Mouse (Mus musculus): ENCODE measurements around the gene Dock2. TPM values are rescaled to one million over a fixed set of nuclear protein-coding genes. Genes with fewer than 3 reads are reported as not detected.

Dock2 gene
- polyA plus RNA-seq, 1 experiment from 2014 or later, result 0.43 TPM

DNA sequence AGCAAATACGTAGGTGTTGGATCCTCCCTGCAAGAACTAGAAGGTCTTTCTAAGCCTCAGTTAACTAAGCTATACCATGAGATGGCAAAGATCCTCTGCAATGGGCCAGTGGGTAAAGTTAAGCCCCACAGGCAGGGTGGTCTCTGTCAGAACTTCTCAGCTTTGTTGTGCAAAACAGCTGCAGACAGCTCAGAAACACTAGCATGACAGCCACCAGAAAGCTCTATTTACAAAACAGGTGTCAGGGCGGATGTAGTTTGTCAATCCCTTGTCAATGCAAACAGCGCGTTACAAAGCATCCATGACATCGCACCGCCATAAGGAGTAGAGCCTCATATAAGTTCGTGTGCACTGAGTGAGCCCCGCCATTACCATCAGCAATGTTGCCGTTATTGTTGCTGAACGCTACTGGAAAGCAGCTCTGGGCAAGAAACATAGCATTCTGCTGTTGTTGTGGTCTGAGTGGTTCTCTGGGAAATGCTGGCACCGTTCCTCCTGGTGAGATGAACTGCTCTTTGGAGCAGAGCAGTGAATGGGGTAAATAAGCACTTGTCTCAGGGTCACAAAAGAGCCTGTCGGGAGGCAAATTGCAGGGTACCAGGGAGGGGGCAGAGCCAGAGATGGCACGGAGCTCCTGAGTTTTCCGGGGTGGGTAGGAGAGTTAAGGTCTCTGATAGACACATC, 507.2 kb downstream of the Dock2 start:
- Histone ChIP-seq H3K36me3 (replicated peaks) (no peaks in the 10 kb centered on the region), H3K9me3 (no peaks in the 10 kb centered on the region), H3K27me3 (ENCODE audit: poor library complexity, severe bottlenecking) (peaks cover 55% of the 10 kb centered on the region), H3K27ac (no peak overlapping the region), H3K4me3 (no peak overlapping the region), H3K4me1 (peaks cover 25% of the 10 kb centered on the region)
- DNase-seq (ENCODE audit: extremely low spot score, low spot score), result no peak
- WGBS, result 58% methylated on average over 14 of the region's 14 CpGs

DNA sequence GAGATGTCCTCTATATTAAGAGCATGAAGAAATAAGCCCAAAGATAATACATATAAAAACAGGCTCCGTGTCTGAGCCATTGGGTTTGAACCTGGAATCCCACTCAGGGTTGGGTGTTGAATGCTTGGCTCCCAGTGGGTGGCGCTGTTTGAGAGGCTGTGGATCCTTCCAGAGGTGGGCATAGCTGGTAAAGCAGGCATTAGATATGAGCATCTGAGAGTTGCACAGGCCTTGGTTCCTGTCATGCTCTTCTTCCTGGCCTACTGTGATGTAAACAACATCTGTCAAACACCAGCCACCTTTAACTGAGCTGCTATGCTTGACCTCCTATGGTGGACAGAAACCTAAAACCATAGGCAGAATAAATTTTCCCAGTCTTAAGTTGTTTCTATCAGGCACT, 507.8 kb downstream of the Dock2 start:
- Histone ChIP-seq H3K27me3 (ENCODE audit: poor library complexity, severe bottlenecking) (peaks cover 50% of the 10 kb centered on the region), H3K27ac (no peak overlapping the region), H3K9me3 (no peaks in the 10 kb centered on the region), H3K4me3 (no peak overlapping the region), H3K4me1 (peaks cover 31% of the 10 kb centered on the region), H3K36me3 (replicated peaks) (no peaks in the 10 kb centered on the region)
- no peak for DNase-seq (ENCODE audit: extremely low spot score, low spot score)
- WGBS, result 40% methylated on average over 2 of the region's 2 CpGs

DNA sequence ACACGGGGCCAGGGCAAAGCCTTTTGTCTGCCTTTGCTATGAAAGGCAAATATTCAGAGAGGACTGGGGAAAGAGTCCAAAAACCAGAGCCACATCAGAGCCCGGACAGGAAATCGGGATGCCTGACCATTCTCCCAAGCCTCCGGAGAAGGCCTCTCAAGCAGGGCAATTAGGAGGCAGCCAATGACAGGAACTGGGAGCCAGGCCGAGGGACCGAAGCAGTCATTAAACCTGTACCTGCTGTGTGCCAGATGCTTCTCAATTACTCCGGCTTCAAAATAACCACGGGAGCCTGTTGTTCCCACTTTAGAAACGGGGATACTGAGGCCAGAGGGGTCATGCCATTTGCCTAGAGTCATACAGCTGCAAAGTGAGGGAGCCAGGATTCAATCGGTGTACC, 511.7 kb downstream of the Dock2 start:
- peaks cover 28% of the 10 kb centered on the region for H3K4me1 ChIP-seq
- H3K9me3 ChIP-seq, result no peaks in the 10 kb centered on the region
- no peak overlapping the region for H3K4me3 ChIP-seq
- DNase-seq (ENCODE audit: extremely low spot score, low spot score), result no peak
- peak overlapping the region; percentile 52 for H3K27ac ChIP-seq
- H3K36me3 ChIP-seq (replicated peaks), result no peaks in the 10 kb centered on the region
- 43% methylated on average over 10 of the region's 10 CpGs for WGBS
- peaks cover 20% of the 10 kb centered on the region for H3K27me3 ChIP-seq (ENCODE audit: poor library complexity, severe bottlenecking)

DNA sequence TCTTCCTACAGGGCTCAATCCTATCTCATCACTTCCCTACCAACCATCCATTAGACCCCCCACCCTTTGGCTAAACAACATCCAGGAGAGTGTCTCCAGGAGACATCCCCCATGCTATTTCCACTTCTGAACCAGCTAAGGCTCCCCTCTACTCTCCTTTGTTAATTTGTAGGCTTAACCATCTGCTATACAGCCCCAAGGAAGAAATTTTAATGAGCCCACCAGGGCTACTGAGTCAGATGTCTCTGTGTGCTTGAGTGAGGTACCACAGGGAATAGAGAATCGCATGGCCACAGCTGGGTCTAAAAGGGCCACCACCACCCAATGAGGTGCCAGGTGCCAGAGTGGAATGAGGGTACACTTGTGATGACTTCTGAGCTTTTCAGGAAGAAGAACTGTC, 519.6 kb downstream of the Dock2 start:
- no peaks in the 10 kb centered on the region for H3K27me3 ChIP-seq (ENCODE audit: poor library complexity, severe bottlenecking)
- WGBS, result 86% methylated on average over 1 of the region's 1 CpGs
- H3K9me3 ChIP-seq, result no peaks in the 10 kb centered on the region
- no peak overlapping the region for H3K4me3 ChIP-seq
- no peaks in the 10 kb centered on the region for H3K4me1 ChIP-seq
- no peaks in the 10 kb centered on the region for H3K36me3 ChIP-seq (replicated peaks)
- H3K27ac ChIP-seq, result no peak overlapping the region
- DNase-seq (ENCODE audit: extremely low spot score, low spot score), result no peak

DNA sequence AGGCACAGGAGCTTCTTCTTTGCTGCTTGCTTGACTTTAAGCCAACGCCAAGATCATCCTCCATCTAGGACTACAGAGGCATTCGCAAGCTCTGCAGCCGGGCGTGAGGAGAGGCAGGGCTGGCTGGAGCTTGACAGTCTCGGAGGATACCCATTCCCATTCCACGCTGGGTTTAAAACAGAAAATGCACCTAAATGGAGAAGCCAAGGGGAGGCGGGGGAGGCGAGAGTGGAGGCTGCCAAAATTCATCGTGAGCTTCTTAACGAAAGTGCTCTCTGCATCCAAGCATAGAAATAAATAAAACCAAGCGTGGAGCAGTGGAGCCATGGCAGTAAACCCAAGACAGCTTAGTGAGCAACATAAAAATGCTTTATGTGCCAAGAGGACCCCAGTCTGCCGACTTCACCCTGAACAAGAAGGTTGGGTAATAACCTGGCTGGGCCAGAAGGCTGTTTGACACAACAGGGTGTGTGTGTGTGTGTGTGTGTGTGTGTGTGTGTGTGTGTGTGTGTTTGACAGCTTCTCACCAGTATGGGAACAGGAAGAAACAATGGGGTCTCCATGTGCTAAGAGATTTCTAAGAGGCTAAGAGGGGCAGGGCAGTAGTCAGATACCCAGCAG, 524.7 kb downstream of the Dock2 start:
- H3K27ac ChIP-seq, result no peak overlapping the region
- H3K9me3 ChIP-seq, result no peaks in the 10 kb centered on the region
- H3K4me1 ChIP-seq, result no peaks in the 10 kb centered on the region
- WGBS, result 93% methylated on average over 12 of the region's 12 CpGs
- DNase-seq (ENCODE audit: extremely low spot score, low spot score), result no peak
- H3K36me3 ChIP-seq (replicated peaks), result no peaks in the 10 kb centered on the region
- no peak overlapping the region for H3K4me3 ChIP-seq
- H3K27me3 ChIP-seq (ENCODE audit: poor library complexity, severe bottlenecking), result no peaks in the 10 kb centered on the region

DNA sequence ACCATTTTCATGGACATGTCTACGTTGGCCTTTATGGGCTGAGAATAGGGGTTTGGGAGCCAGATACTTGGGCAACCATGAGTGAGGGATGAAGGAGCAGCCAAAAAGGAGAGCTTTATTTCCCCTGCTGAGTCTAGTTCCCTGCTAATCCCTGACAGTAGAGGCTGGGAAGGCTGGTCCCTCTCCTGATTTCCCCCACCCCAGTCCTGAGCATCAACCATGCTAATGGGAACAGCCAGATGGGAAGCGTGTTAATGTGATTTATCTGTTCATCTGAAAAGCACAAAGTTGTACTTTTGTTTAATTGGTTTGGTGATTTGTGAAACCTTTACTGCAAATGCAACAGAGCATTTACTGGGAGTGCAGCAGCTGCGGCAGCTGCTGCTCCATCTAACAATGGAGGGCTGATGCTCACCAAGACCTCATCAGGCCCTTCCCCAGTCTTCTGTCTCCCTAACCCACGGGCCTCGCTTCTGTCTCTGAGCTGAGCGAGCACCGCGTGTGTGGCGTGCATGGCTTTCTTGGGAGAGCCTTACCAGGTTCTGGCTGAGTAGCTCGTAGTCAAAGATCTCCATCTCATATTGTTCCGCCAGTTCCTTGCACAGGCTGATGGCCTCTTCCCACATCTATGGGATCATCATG, 526.0 kb downstream of the Dock2 start:
- Histone ChIP-seq H3K27me3 (ENCODE audit: poor library complexity, severe bottlenecking) (no peaks in the 10 kb centered on the region), H3K4me3 (no peak overlapping the region), H3K9me3 (no peaks in the 10 kb centered on the region), H3K27ac (no peak overlapping the region), H3K4me1 (no peaks in the 10 kb centered on the region), H3K36me3 (replicated peaks) (no peaks in the 10 kb centered on the region)
- no peak for DNase-seq (ENCODE audit: extremely low spot score, low spot score)
- 85% methylated on average over 11 of the region's 11 CpGs for WGBS

DNA sequence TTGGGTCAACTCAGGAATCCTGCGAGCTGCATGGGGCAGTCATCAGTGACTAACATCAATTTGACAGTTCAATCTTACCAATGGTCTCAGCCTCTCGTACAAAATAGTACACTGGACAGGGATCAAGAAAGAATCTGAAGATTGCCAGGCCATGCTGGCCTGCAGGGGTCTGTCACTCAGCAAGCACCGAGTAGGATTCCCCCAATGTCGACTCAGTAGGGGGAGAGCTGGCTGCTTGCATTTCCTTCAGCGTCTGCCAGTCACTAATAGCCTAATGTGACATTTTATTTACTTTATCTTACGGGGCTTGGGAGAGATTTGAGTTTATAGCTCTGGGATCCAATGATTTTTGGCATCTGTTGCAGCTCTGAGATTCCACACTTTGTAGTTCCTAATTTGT, 540.7 kb downstream of the Dock2 start:
- H3K4me1 ChIP-seq, result no peaks in the 10 kb centered on the region
- no peaks in the 10 kb centered on the region for H3K36me3 ChIP-seq (replicated peaks)
- WGBS, result 79% methylated on average over 6 of the region's 6 CpGs

DNA sequence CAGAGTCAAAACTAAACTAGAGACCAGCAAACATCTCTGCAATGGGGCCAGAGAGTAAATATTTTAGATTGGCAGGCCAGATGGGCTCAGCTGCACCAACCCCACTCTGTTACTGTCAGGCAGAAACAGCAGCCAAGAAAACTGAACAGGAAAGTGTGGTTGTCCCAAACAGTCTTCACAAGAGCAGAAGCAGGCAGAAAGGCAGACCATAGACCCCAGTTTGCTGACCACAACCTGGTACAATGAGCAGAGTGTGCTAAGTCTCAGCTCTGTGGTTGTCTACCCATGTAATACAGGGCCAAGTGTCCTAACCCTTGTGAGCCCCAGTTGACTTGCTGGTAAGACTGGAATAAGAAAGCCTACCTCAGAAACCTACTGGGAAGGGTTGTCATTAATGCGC, 543.4 kb downstream of the Dock2 start:
- Histone ChIP-seq H3K4me1 (no peaks in the 10 kb centered on the region), H3K9me3 (no peaks in the 10 kb centered on the region), H3K4me3 (no peak overlapping the region), H3K36me3 (replicated peaks) (no peaks in the 10 kb centered on the region), H3K27me3 (ENCODE audit: poor library complexity, severe bottlenecking) (no peaks in the 10 kb centered on the region), H3K27ac (no peak overlapping the region)
- WGBS, result 97% methylated on average over 1 of the region's 1 CpGs
- no peak for DNase-seq (ENCODE audit: extremely low spot score, low spot score)

More for the DNA sequence above, 540.7 kb downstream of the Dock2 start:
- no peak overlapping the region for H3K27ac ChIP-seq
- no peak overlapping the region for H3K4me3 ChIP-seq
- DNase-seq (ENCODE audit: extremely low spot score, low spot score), result no peak
- no peaks in the 10 kb centered on the region for H3K27me3 ChIP-seq (ENCODE audit: poor library complexity, severe bottlenecking)
- H3K9me3 ChIP-seq, result no peaks in the 10 kb centered on the region

DNA sequence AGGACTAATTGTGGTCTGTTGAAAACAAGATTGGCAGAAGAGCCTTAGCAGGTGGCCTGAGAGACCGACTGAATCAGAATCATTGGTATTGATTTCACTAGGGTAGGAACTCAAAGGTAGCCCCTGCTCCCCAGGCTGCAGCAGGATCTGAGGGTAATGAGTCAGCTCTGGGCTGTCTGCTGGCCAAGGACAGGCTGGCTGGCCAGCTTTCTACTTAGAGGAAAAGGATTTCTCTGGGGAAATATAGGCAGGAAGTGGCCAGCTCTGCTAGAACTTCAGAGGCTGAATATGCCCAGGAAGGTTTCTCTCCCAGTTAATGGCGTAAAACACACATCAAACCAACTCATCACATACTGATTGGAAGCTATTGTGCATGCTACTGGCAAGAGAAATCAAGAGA, 544.0 kb downstream of the Dock2 start:
- no peak for DNase-seq (ENCODE audit: extremely low spot score, low spot score)
- Histone ChIP-seq H3K4me3 (no peak overlapping the region), H3K9me3 (no peaks in the 10 kb centered on the region), H3K4me1 (no peaks in the 10 kb centered on the region), H3K27me3 (ENCODE audit: poor library complexity, severe bottlenecking) (no peaks in the 10 kb centered on the region), H3K36me3 (replicated peaks) (no peaks in the 10 kb centered on the region), H3K27ac (no peak overlapping the region)
- WGBS, result 86% methylated on average over 2 of the region's 2 CpGs

DNA sequence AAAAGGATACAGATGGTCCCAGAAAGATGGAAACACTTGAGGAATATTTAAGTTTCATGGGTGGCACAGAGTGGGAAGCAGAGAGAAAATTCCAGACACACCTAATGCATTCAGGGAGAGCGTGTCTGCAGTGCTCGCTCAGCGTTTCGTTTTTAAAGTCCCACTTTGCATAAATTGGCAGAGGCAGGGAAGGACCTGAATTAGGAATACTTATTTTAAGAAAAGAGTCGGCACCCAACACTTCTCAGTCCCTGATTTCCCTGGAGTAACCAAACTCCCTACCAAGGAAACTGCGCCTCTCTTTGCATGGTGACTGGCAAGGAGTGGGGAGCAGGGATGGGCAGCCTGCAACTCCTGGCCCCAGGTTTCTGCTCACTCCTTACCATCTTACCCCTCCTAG, 546.8 kb downstream of the Dock2 start:
- H3K4me3 ChIP-seq, result no peak overlapping the region
- H3K36me3 ChIP-seq (replicated peaks), result no peaks in the 10 kb centered on the region
- 90% methylated on average over 6 of the region's 6 CpGs for WGBS
- no peak for DNase-seq (ENCODE audit: extremely low spot score, low spot score)
- no peak overlapping the region for H3K27ac ChIP-seq
- no peaks in the 10 kb centered on the region for H3K27me3 ChIP-seq (ENCODE audit: poor library complexity, severe bottlenecking)
- no peaks in the 10 kb centered on the region for H3K4me1 ChIP-seq
- no peaks in the 10 kb centered on the region for H3K9me3 ChIP-seq

DNA sequence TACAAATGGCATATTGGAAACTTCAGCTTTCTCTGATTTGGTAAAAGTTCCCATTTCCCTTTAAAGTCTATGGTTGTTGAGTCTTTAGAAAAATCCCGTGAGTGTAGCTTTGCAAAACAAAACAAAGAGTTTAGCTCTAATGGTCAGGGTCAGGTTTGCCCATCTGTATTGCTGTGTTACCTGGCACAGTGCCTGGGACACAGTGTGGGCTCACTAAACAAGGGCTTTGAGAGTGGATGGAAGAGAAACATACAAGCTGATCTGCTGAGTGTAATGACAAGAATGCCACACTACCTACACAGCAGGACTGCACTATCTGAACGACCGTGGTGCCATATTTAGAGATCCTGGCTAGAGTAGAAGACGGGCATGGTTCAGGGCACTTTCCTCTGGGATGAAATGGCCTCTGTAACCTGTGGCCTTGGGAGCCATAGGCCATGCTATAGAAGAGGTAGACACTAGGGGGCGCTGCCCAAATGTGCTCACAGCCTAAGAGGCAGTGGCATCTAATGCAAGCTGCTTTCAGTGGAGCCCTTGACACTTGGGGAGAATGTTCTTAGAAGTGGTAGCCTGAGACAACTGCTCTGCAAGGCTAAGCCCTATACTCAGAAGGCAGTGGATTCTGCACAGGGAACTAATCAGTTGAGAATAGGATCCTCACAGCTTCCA, 547.5 kb downstream of the Dock2 start:
- 56% methylated on average over 5 of the region's 5 CpGs for WGBS
- H3K27me3 ChIP-seq (ENCODE audit: poor library complexity, severe bottlenecking), result no peaks in the 10 kb centered on the region
- no peaks in the 10 kb centered on the region for H3K36me3 ChIP-seq (replicated peaks)
- H3K4me3 ChIP-seq, result no peak overlapping the region
- DNase-seq (ENCODE audit: extremely low spot score, low spot score), result peak; percentile 50
- H3K9me3 ChIP-seq, result no peaks in the 10 kb centered on the region
- H3K4me1 ChIP-seq, result no peaks in the 10 kb centered on the region
- no peak overlapping the region for H3K27ac ChIP-seq

DNA sequence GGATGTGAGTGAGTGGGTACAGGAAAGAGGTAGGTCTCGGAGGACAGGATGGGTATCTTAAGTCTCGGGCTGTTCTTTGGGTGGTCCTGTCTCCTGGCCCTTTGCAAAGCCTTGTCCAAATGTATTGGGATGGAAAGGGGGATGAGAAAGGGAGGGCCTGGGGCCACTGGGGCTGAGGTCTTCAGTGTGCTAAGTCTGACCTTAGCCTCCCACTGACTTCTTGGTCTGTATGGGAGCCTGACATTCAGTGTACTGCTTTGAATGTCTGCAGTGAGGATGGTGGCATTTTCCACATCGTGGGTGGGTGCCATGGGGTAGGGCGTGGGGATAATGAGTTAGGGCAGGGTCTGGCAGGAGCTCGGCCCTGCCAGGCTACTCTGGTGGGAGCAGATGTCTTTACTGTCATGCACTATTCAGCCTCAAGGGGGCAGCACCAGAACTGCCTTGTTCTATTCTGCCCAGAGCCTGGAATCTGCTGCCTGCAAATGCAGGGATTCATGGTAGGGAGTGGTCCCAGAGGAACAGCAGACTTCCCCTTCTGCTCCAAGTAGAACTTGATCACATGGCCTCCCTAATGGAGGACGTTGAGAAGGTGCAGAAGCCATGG, 554.8 kb downstream of the Dock2 start:
- no peaks in the 10 kb centered on the region for H3K36me3 ChIP-seq (replicated peaks)
- H3K4me3 ChIP-seq, result no peak overlapping the region
- no peaks in the 10 kb centered on the region for H3K9me3 ChIP-seq
- no peaks in the 10 kb centered on the region for H3K27me3 ChIP-seq (ENCODE audit: poor library complexity, severe bottlenecking)
- DNase-seq (ENCODE audit: extremely low spot score, low spot score), result peak; percentile 73
- 0 out of 2 replicates have a peak, but pooled peaks cover 3% of the 10 kb centered on the region for H3K4me1 ChIP-seq
- H3K27ac ChIP-seq, result no peak overlapping the region
- 48% methylated on average over 6 of the region's 6 CpGs for WGBS

Measured in forebrain, embryonic 10.5 days (tissue).